Mouse (Mus musculus) liver, postnatal 0 days (tissue): ENCODE data around the gene Sash1. TPM values are rescaled to one million over a fixed set of nuclear protein-coding genes. Genes with fewer than 3 reads are reported as not detected.

Experiments
- ATAC-seq: fragments of 200-750 bp; cut with Nextera tagmentation; 2 replicates; pipeline ENCODE4 v1.8.0; 2017; ENCODE audit warnings: mild to moderate bottlenecking, moderate library complexity
- DNase-seq: peaks from one replicate; pipeline ENCODE4 v3.0.0-alpha.2; 2016
- H3K27ac ChIP-seq: fragments of 300-500 bp; sonication (generic); 2 replicates; pipeline ENCODE4 v1.5.1; 2014; ENCODE audit warnings: antibody characterized with exemption, moderate library complexity, mild to moderate bottlenecking, low read depth
- H3K27me3 ChIP-seq: fragments of 300-500 bp; sonication (generic); 2 replicates; pipeline ENCODE4 v1.6.1; 2014; ENCODE audit warnings: low read length, control low read depth, mixed read lengths; ENCODE audit not compliant: insufficient read depth
- H3K36me3 ChIP-seq: fragments of 300-500 bp; sonication (generic); replicated peaks from 2 replicates; pipeline ENCODE4 v1.6.1; 2014; ENCODE audit warnings: mild to moderate bottlenecking, control low read depth, low read length, moderate library complexity, mixed read lengths; ENCODE audit not compliant: insufficient read depth
- H3K4me1 ChIP-seq: fragments of 300-500 bp; sonication (generic); 2 replicates; pipeline ENCODE4 v1.6.1; 2014; ENCODE audit warnings: antibody characterized with exemption, mild to moderate bottlenecking, control low read depth; ENCODE audit not compliant: insufficient read depth
- H3K4me2 ChIP-seq: fragments of 300-500 bp; sonication (generic); 2 replicates; pipeline ENCODE4 v1.6.1; 2014; ENCODE audit warnings: low read depth, mild to moderate bottlenecking, low read length, moderate library complexity, mixed read lengths
- H3K4me3 ChIP-seq: fragments of 300-500 bp; sonication (generic); 2 replicates; pipeline ENCODE4 v1.5.1; 2014; ENCODE audit warnings: low read depth, low read length
- H3K9ac ChIP-seq: fragments of 300-500 bp; sonication (generic); replicated peaks from 2 replicates; pipeline ENCODE4 v1.6.1; 2014; ENCODE audit warnings: mild to moderate bottlenecking, moderate library complexity
- H3K9me3 ChIP-seq: fragments of 300-500 bp; sonication (generic); 2 replicates; pipeline ENCODE4 v1.6.1; 2016; ENCODE audit warnings: mild to moderate bottlenecking, control low read depth, low read length, mixed read lengths
- CTCF ChIP-seq: sonication (generic); IDR thresholded peaks from 2 replicates; pipeline ENCODE4 v1.5.1; 2016; ENCODE audit warnings: antibody characterized with exemption, low read depth
- EP300 ChIP-seq: IDR thresholded peaks from 2 replicates; pipeline ENCODE4 v1.6.1; 2016; ENCODE audit warnings: antibody characterized with exemption, low read depth, mild to moderate bottlenecking
- WGBS: fragments of 180-500 bp; shearing (Covaris S2); extraction: QIAGEN DNeasy Blood & Tissue Kit; methylation state at CpG from one replicate; pipeline ENCODE4 v1.1.7; 2014; ENCODE audit not compliant: insufficient replicate concordance; 5-methylcytosine and 5-hydroxymethylcytosine counted together
- polyA plus RNA-seq: library from polyadenylated mRNA; unstranded; fragments of >200 nt; fragmentation: Nextera tagmentation; extraction: Ambion mirVana; gene quantifications from 2 replicates; pipeline ENCODE4 v1.2.1, GENCODE M21; 2015

Sash1 gene
- polyA plus RNA-seq, 1 experiment from 2014 or later, result 1.9 TPM

DNA sequence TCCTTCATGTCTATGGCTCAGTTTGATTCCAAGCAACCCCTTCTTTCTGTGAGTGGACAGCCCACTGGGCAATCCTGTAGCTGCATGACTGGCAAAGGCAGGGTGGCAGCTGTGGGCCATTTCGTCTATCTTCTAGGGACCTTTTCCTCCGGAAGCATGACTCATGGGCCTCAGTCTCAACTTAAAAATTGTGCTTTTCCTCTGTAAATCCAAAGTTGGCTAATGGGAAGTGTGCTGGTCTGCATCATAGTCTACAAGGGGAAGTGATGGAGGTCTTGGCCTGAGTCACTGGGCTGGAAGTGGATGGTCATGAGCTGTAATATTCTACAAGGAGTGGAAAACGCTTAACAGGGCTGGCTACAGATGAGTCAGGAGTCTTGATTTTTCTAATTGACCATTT, 15.5 kb downstream of the Sash1 start:
- ATAC-seq (peak; percentile 35), DNase-seq (no peak)
- Histone ChIP-seq H3K4me2 (no peak overlapping the region), H3K4me3 (no peak overlapping the region), H3K27ac (no peak overlapping the region), H3K27me3 (no peaks in the 10 kb centered on the region), H3K4me1 (peaks cover 9% of the 10 kb centered on the region), H3K36me3 (no peaks in the 10 kb centered on the region), H3K9me3 (no peaks in the 10 kb centered on the region), H3K9ac (no peak overlapping the region)
- 52% methylated on average over 3 of the region's 3 CpGs for WGBS
- TF ChIP-seq EP300 (peak; percentile 74), CTCF (no peak)

DNA sequence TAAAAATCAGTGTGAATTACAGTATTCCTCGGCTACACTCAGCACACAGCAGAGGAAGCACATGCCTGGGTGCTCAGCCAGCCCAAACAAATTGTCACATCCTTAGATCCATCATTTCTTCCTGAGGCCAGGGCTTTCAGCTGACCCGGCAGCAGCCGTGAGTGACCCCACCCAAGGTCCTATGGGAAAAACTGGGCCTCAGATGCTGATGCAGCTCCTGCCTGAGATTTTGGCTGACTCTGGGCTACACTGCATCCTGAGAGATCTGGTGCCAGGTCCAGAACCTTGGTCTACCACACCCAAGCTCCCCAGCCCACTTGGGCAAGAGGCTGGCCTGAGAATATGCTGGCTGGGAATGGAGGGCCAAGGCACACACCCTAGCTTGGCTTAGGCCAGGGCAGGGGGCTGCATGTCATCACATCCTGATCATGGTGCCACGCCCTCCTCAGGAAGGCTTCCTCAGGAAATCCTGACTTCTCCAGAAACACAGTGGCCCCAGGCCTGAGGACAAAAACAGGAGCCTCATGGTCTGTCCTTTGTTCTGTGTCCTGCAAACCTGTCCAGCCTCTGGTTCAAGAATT, 19.7 kb downstream of the Sash1 start:
- Histone ChIP-seq H3K27me3 (no peaks in the 10 kb centered on the region), H3K36me3 (no peaks in the 10 kb centered on the region), H3K27ac (0 out of 2 replicates have a peak overlapping the region, but pooled peaks have one; percentile 39), H3K9ac (no peak overlapping the region), H3K4me2 (no peak overlapping the region), H3K4me3 (no peak overlapping the region), H3K4me1 (no peaks in the 10 kb centered on the region), H3K9me3 (no peaks in the 10 kb centered on the region)
- DNase-seq (peak; percentile 26), ATAC-seq (peak; percentile 57; the same call in 1 of the 2 replicates)
- TF ChIP-seq CTCF (no peak), EP300 (0 out of 2 replicates have a peak, but pooled peaks have one; percentile 43)
- WGBS, result 61% methylated on average over 4 of the region's 4 CpGs

DNA sequence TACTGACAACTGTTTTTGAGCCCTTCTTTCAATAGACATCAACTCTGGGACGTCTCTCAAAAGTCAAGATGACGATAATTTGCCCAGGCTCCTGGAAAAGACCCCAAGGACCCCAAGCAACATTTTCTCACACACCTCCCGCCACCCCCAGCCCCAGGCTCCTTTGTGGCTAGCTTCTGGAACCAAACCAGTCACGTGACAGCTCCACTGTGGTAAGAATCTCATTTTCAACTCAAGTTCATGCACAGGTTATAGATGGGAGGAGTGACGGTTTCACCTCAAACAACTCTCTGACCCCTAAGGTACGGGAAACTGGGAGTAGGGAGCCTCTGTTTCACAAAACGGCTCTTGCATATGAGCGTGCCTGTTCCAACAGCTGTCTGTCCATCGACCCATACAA, 25.2 kb downstream of the Sash1 start:
- Histone ChIP-seq H3K9me3 (no peaks in the 10 kb centered on the region), H3K27me3 (no peaks in the 10 kb centered on the region), H3K36me3 (no peaks in the 10 kb centered on the region), H3K4me2 (no peak overlapping the region), H3K9ac (no peak overlapping the region), H3K4me1 (no peaks in the 10 kb centered on the region; the same call in 1 of the 2 replicates), H3K4me3 (no peak overlapping the region), H3K27ac (no peak overlapping the region)
- TF ChIP-seq CTCF, result no peak
- no peak for TF ChIP-seq EP300
- no peak for DNase-seq
- WGBS, result 77% methylated on average over 9 of the region's 9 CpGs
- no peak for ATAC-seq

- ATAC-seq, result no peak
- H3K4me1 ChIP-seq, result no peaks in the 10 kb centered on the region; the same call in 1 of the 2 replicates
- 49% methylated on average over 7 of the region's 7 CpGs for WGBS
These were observed 27.2 kb downstream of the Sash1 start for GRCm38 (mm10) chr10:8858718-8859117.

DNA sequence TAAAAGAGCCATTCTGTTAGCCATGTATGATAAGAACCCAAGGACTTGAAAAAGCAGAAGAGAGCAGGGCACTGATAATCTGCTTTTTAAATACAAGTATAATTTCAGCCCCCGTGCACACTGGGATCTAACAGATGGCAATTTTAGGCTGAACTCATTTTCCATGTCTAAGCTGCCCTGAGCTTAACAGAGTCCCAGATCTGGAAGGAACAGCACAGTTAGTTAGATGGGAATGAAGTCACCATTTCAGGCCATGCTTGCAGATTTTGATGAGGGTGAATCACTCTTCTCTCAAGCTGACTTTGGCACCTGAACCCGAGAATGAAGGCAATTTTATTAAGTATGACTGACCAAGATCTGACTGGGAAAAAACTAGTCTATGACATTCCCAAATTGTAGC, 28.9 kb downstream of the Sash1 start:
- TF ChIP-seq CTCF (no peak), EP300 (no peak)
- Histone ChIP-seq H3K27me3 (no peaks in the 10 kb centered on the region), H3K4me2 (no peak overlapping the region), H3K36me3 (no peaks in the 10 kb centered on the region), H3K4me3 (no peak overlapping the region), H3K27ac (no peak overlapping the region), H3K9me3 (no peaks in the 10 kb centered on the region), H3K9ac (no peak overlapping the region), H3K4me1 (no peaks in the 10 kb centered on the region; the same call in 1 of the 2 replicates)
- ATAC-seq (no peak), DNase-seq (no peak)
- WGBS, result 76% methylated on average over 2 of the region's 2 CpGs

More at GRCm38 (mm10) chr10:8858718-8859117, 27.2 kb downstream of the Sash1 start:
- H3K9me3 ChIP-seq, result no peaks in the 10 kb centered on the region
- no peak overlapping the region for H3K4me2 ChIP-seq
- no peak overlapping the region for H3K27ac ChIP-seq
- no peak overlapping the region for H3K9ac ChIP-seq
- no peaks in the 10 kb centered on the region for H3K36me3 ChIP-seq
- no peak for DNase-seq
- no peak overlapping the region for H3K4me3 ChIP-seq
- H3K27me3 ChIP-seq, result no peaks in the 10 kb centered on the region
- TF ChIP-seq CTCF (no peak), EP300 (no peak)

DNA sequence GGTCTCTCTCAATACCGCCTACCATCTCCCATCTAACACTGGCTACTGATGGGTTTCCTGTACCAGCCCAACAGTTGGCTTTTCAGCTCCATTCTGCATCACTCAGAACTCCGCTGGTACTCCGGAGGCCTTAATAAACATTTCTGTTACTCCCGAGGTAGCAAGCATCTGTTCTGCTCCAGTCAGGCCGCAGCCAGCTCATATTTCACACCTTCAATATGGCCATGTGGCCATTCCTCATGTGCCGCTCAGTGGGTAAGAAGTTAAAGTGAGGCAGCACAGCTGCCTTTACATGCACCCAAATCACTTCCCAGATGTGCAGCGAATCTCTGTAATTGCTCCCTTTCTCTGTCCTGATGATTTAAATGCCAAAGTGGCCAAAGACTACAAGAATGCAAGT, 32.5 kb downstream of the Sash1 start:
- whole genome bisulfite sequencing, result 79% methylated on average over 7 of the region's 7 CpGs
- no peak for ATAC-seq
- TF ChIP-seq CTCF, result no peak
- TF ChIP-seq EP300, result no peak

More for the DNA sequence above, 32.5 kb downstream of the Sash1 start:
- no peak overlapping the region for H3K9ac ChIP-seq
- 0 out of 2 replicates have a peak, but pooled peaks cover 2% of the 10 kb centered on the region for H3K36me3 ChIP-seq
- no peaks in the 10 kb centered on the region for H3K9me3 ChIP-seq
- H3K4me3 ChIP-seq, result no peak overlapping the region
- no peak overlapping the region for H3K4me2 ChIP-seq
- DNase-seq, result no peak
- no peak overlapping the region for H3K27ac ChIP-seq
- no peaks in the 10 kb centered on the region for H3K4me1 ChIP-seq
- H3K27me3 ChIP-seq, result no peaks in the 10 kb centered on the region
